In genomic region chr7:27264761-27265160, GRCm38 (mm10) we compare ENCODE assay signal across 27 mouse cellular contexts.
"Had no signal": no experiment of that assay in that cellular context is flagged by ENCODE, and none has a peak within 500 bp of the region (broad histone marks: within the 10 kb centered on the region; RNA-seq: fewer than 3 reads in every experiment).

No protein-coding gene starts in this region.

- H3K4me2 ChIP-seq: heart, embryonic 12.5 days; hindbrain, embryonic 12.5 days; hindbrain, embryonic 14.5 days; intestine, embryonic 15.5 days; limb, embryonic 12.5 days; liver, embryonic 11.5 days; liver, embryonic 13.5 days had no signal

- H3K4me3 ChIP-seq: gastrocnemius, adult 2 months; heart, embryonic 10.5 days; heart, embryonic 12.5 days; hindbrain, embryonic 10.5 days; hindbrain, embryonic 12.5 days; intestine, embryonic 15.5 days; left cerebral cortex, adult 2 months; limb, embryonic 10.5 days; limb, embryonic 12.5 days; liver, embryonic 13.5 days had no signal

- H3K9me3 ChIP-seq: heart, embryonic 10.5 days; hindbrain, embryonic 10.5 days; hindbrain, embryonic 12.5 days; intestine, embryonic 15.5 days; limb, embryonic 10.5 days; limb, embryonic 12.5 days; liver, embryonic 13.5 days had no signal

- H3K27me3 ChIP-seq: heart, embryonic 12.5 days; hindbrain, embryonic 12.5 days; intestine, embryonic 15.5 days; limb, embryonic 12.5 days had no signal

- DNase-seq: gastrocnemius, adult 2 months; gastrocnemius, postnatal 10 days; gastrocnemius, postnatal 25 days; heart, adult 18-20 months; heart, postnatal 10 days; heart, postnatal 4 days; kidney, adult 18-20 months; kidney, adult 8-10 months; kidney, postnatal 10 days; kidney, postnatal 25 days; kidney, postnatal 4 days; layer of hippocampus, adult 9-11 months; liver; liver, embryonic 13.5 days had no signal

- H3K4me1 ChIP-seq: liver, embryonic 13.5 days had no signal

- ATAC-seq: hindbrain, embryonic 16.5 days; inflammation-experienced regulatory T-cells, adult 6 months; intestine, embryonic 15.5 days; intestine, postnatal 0 days had no signal

- H3K27ac ChIP-seq: gastrocnemius, adult 2 months; heart, embryonic 10.5 days; hindbrain, embryonic 10.5 days; hindbrain, embryonic 12.5 days; hindbrain, embryonic 14.5 days; intestine, embryonic 15.5 days; left cerebral cortex, adult 2 months; limb, embryonic 10.5 days; limb, embryonic 12.5 days; liver, embryonic 13.5 days had no signal
